Mouse (Mus musculus) heart, adult 2 months (tissue): ENCODE measurements around the gene Dlk1.
"Not testable (repeated sequence)": the region's sequence is repeated elsewhere in the genome, so short reads cannot be mapped to it uniquely, and the experiment has no call there.

Source experiments
- EP300 ChIP-seq: fragments of 200-500 bp; IDR thresholded peaks from 2 replicates; pipeline ENCODE4 v1.6.1; 2011; ENCODE audit warnings: low read depth, low read length, control low read depth; ENCODE audit not compliant: insufficient read depth
- POLR2A ChIP-seq: fragments of 200-500 bp; IDR thresholded peaks from 2 replicates; pipeline ENCODE4 v1.6.1; 2011; ENCODE audit warnings: mild to moderate bottlenecking, low read depth, low read length, control low read depth; ENCODE audit not compliant: insufficient read depth

- not testable (repeated sequence) for TF ChIP-seq POLR2A, EP300
Observed at GRCm38 (mm10) chr12:109467417-109467816, 14.8 kb downstream of the Dlk1 start.
